Mouse (Mus musculus) CH12.LX (cell line): ENCODE results near the gene Tapt1. TPM values are rescaled to one million over a fixed set of nuclear protein-coding genes. Genes with fewer than 3 reads are reported as not detected.
A peak's percentile ranks its signal among the peaks of the same experiment; 100 is the strongest.

Experiments
- DNase-seq: peaks from one replicate; pipeline ENCODE4 v3.0.0-alpha.2; 2013; ENCODE audit errors: extremely low read depth
- H3K27ac ChIP-seq: 2 replicates; pipeline ENCODE4 v1.5.1; 2012; ENCODE audit warnings: low read depth, mild to moderate bottlenecking, control low read depth, moderate library complexity; ENCODE audit not compliant: insufficient read depth
- H3K27me3 ChIP-seq: replicated peaks from 2 replicates; pipeline ENCODE3; 2012; ENCODE audit warnings: inconsistent platforms
- H3K36me3 ChIP-seq, 2 experiments: replicated peaks in 1 of 2; 2 replicates each; pipeline versions ENCODE3 to v1.6.1; 2012; ENCODE audit warnings: inconsistent platforms in 1 of 2, low read length in 1 of 2, mild to moderate bottlenecking in 1 of 2, mixed read lengths in 1 of 2, moderate library complexity in 1 of 2; ENCODE audit not compliant: control insufficient read depth in 1 of 2, insufficient read depth in 1 of 2
- H3K4me1 ChIP-seq, 2 experiments: 2 replicates each; pipeline ENCODE4 v1.6.1; 2012; ENCODE audit warnings: inconsistent platforms in 1 of 2, moderate library complexity in 1 of 2; ENCODE audit not compliant: insufficient read depth in 2 of 2, control insufficient read depth in 1 of 2
- H3K4me2 ChIP-seq: 2 replicates; pipeline ENCODE4 v1.6.1; 2012; ENCODE audit warnings: low read depth, mild to moderate bottlenecking, control low read depth; ENCODE audit not compliant: poor library complexity, insufficient read depth, severe bottlenecking
- H3K4me3 ChIP-seq, 3 experiments: fragments of 150-350 bp in 1 of 3; sonication (generic) in 1 of 3; replicated peaks in 1 of 3; 2 replicates each; pipeline versions ENCODE3 to v1.5.1; 2011 to 2012; ENCODE audit warnings: low read depth in 2 of 3, low read length in 2 of 3, mild to moderate bottlenecking in 2 of 3, moderate library complexity in 2 of 3, control low read depth in 1 of 3, improper control_type of control experiment in 1 of 3, inconsistent platforms in 1 of 3, mixed read lengths in 1 of 3; ENCODE audit not compliant: poor library complexity in 1 of 3
- H3K79me2 ChIP-seq: replicated peaks from 2 replicates; pipeline ENCODE4 v1.6.1; 2012; ENCODE audit warnings: mild to moderate bottlenecking, moderate library complexity; ENCODE audit not compliant: control insufficient read depth, poor library complexity, insufficient read depth, severe bottlenecking; ENCODE audit errors: extremely low read depth
- H3K9ac ChIP-seq: 2 replicates; pipeline ENCODE4 v1.6.1; 2012; ENCODE audit warnings: low read depth, mild to moderate bottlenecking, control low read depth, moderate library complexity; ENCODE audit not compliant: insufficient read depth
- H3K9me3 ChIP-seq: replicated peaks from 2 replicates; pipeline ENCODE3; 2012; ENCODE audit warnings: low read length, inconsistent platforms, mixed read lengths
- CHD1 ChIP-seq: IDR thresholded peaks from 2 replicates; pipeline ENCODE4 v1.6.1; 2012; ENCODE audit warnings: low read depth, low read length, improper control_type of control experiment, inconsistent platforms
- E2F4 ChIP-seq: IDR thresholded peaks from 2 replicates; pipeline ENCODE4 v1.6.1; 2011; ENCODE audit warnings: low read depth, low read length, improper control_type of control experiment; ENCODE audit not compliant: insufficient replicate concordance
- GABPA ChIP-seq: IDR thresholded peaks from 2 replicates; pipeline ENCODE4 v1.6.1; 2012; ENCODE audit warnings: low read depth, low read length, improper control_type of control experiment, inconsistent platforms; ENCODE audit not compliant: insufficient replicate concordance
- KAT2A ChIP-seq: IDR thresholded peaks from 2 replicates; pipeline ENCODE4 v1.6.1; 2012; ENCODE audit warnings: low read length, improper control_type of control experiment, inconsistent platforms; ENCODE audit not compliant: insufficient replicate concordance
- NELFE ChIP-seq: IDR thresholded peaks from 2 replicates; pipeline ENCODE4 v1.6.1; 2011; ENCODE audit warnings: low read depth, low read length, improper control_type of control experiment
- POLR2AphosphoS2 ChIP-seq: IDR thresholded peaks from 2 replicates; pipeline ENCODE4 v1.6.1; 2011; ENCODE audit warnings: low read depth, low read length, improper control_type of control experiment
- SIN3A ChIP-seq: IDR thresholded peaks from 2 replicates; pipeline ENCODE4 v1.6.1; 2012; ENCODE audit warnings: low read length, improper control_type of control experiment, inconsistent platforms
- SMC3 ChIP-seq: IDR thresholded peaks from 2 replicates; pipeline ENCODE4 v1.6.1; 2011; ENCODE audit warnings: low read depth, low read length, improper control_type of control experiment
- USF1 ChIP-seq: IDR thresholded peaks from 2 replicates; pipeline ENCODE4 v1.6.1; 2014; ENCODE audit warnings: low read depth, mild to moderate bottlenecking, inconsistent platforms, low read length, improper control_type of control experiment
- ZC3H11A ChIP-seq: IDR thresholded peaks from 2 replicates; pipeline ENCODE4 v1.6.1; 2012; ENCODE audit warnings: low read depth, mild to moderate bottlenecking, inconsistent platforms, low read length, improper control_type of control experiment
- ZKSCAN1 ChIP-seq: IDR thresholded peaks from 2 replicates; pipeline ENCODE4 v1.6.1; 2012; ENCODE audit warnings: low read depth, inconsistent platforms, low read length, improper control_type of control experiment, borderline replicate concordance
- dilution Hi-C: fragments of 300-500 bp; cut with MboI; formaldehyde crosslinking; loops from 2 replicates; pipeline ENCODE4 v1.14.3; 2020; ENCODE audit warnings: low sequenced_read_pairs; ENCODE audit not compliant: extremely low pct_unique_long_range_greater_than_20kb, extremely low pct_ligation_motif_present
- in situ Hi-C: fragments of 300-500 bp; cut with MboI; formaldehyde crosslinking; loops from 3 replicates; pipeline ENCODE4 v1.14.3; 2019; ENCODE audit warnings: low sequenced_read_pairs, low pct_ligation_motif_present, low pct_unique_long_range_greater_than_20kb, mixed read lengths
- polyA plus RNA-seq: library from polyadenylated mRNA; unstranded; fragments of >175 nt; gene quantifications from 2 replicates; pipeline ENCODE4 v1.2.1, GENCODE M21; 2012; ENCODE audit warnings: low read depth; ENCODE audit not compliant: insufficient read length
- total RNA-seq, 2 experiments: library from RNA; depleted of rRNA; stranded (reverse); fragments of 300-350 nt in 1 of 2; fragments of >200 nt in 1 of 2; gene quantifications; 2 replicates each; pipeline ENCODE4 v1.2.3; 2012 to 2014

Tapt1 gene
- total and polyA plus RNA-seq, 3 experiments: 15.7 to 40.8 (median 33.5) TPM

- in situ Hi-C loops (loop anchor here (25.0 kb wide), 1 partner anchor 341 kb away; no protein-coding TSS in a partner anchor), dilution Hi-C loops (no loop called here)
- Histone ChIP-seq H3K4me1 (peaks cover 7 to 38% of the 10 kb centered on the region in 2 experiments; a peak in 3 of 4 replicates), H3K4me2 (peak overlapping the region; percentile 69; the same call in 1 of the 2 replicates), H3K36me3 (peaks cover 0 to 4% of the 10 kb centered on the region in 2 experiments), H3K9ac (peak overlapping the region; percentile 25; the same call in 1 of the 2 replicates), H3K9me3 (no peaks in the 10 kb centered on the region), H3K27ac (no peak overlapping the region), H3K79me2 (peaks cover 26% of the 10 kb centered on the region), H3K27me3 (no peaks in the 10 kb centered on the region), H3K4me3 (peak overlapping the region in 2 of 3 experiments; percentile 11 to 76)
- DNase-seq: no peak
- TF ChIP-seq POLR2AphosphoS2: peak; percentile 62; the same call in 1 of the 2 replicates
- TF ChIP-seq ZC3H11A: no peak
- peak; percentile 42; the same call in 1 of the 2 replicates for TF ChIP-seq CHD1
Observed at GRCm38 (mm10) chr5:44228323-44228722, 1.9 kb upstream of the Tapt1 start.

GRCm38 (mm10) chr5:44227462-44227840 is 1.0 kb upstream of the Tapt1 start:
- no peaks in the 10 kb centered on the region for H3K9me3 ChIP-seq
- H3K9ac ChIP-seq: peak overlapping the region; percentile 94
- H3K36me3 ChIP-seq: peaks cover 0 to 10% of the 10 kb centered on the region in 2 experiments
- peaks cover 26% of the 10 kb centered on the region for H3K79me2 ChIP-seq
- no peak for DNase-seq
- H3K4me2 ChIP-seq: peak overlapping the region; percentile 70; the same call in 1 of the 2 replicates
- peak overlapping the region; percentile 76 to 90 (median 85) for H3K4me3 ChIP-seq
- no peaks in the 10 kb centered on the region for H3K27me3 ChIP-seq
- peak overlapping the region; percentile 56; the same call in 1 of the 2 replicates for H3K27ac ChIP-seq
- TF ChIP-seq KAT2A (no peak), E2F4 (no peak), USF1 (no peak), ZKSCAN1 (no peak), POLR2AphosphoS2 (no peak), SMC3 (no peak)
- H3K4me1 ChIP-seq: peaks cover 9 to 47% of the 10 kb centered on the region in 2 experiments; a peak in 3 of 4 replicates
- in situ Hi-C loops (loop anchor here (25.0 kb wide), 1 partner anchor 340 kb away; no protein-coding TSS in a partner anchor), dilution Hi-C loops (no loop called here)

GRCm38 (mm10) chr5:44225911-44226520 is 410 bp downstream of the Tapt1 start:
- Histone ChIP-seq H3K9me3 (no peaks in the 10 kb centered on the region), H3K79me2 (peaks cover 31% of the 10 kb centered on the region), H3K36me3 (peaks cover 0 to 12% of the 10 kb centered on the region in 2 experiments), H3K4me2 (peak overlapping the region; percentile 34), H3K4me3 (peak overlapping the region; percentile 65 to 90 (median 85)), H3K9ac (peak overlapping the region; percentile 73), H3K27me3 (no peaks in the 10 kb centered on the region), H3K27ac (peak overlapping the region; percentile 32; the same call in 1 of the 2 replicates), H3K4me1 (peaks cover 9 to 57% of the 10 kb centered on the region in 2 experiments; a peak in 3 of 4 replicates)
- no peak for TF ChIP-seq GABPA
- no peak for TF ChIP-seq NELFE
- peak; percentile 54 for TF ChIP-seq SIN3A
- no peak for DNase-seq
- in situ Hi-C loops: loop anchor here (25.0 kb wide), 1 partner anchor 339 kb away; no protein-coding TSS in a partner anchor
- dilution Hi-C loops: no loop called here
